Mouse (Mus musculus): Measurements from ENCODE around the gene Ms4a6d.
"Not testable (repeated sequence)": the region's sequence is repeated elsewhere in the genome, so short reads cannot be mapped to it uniquely, and the experiment has no call there.

Gene Ms4a6d

DNA sequence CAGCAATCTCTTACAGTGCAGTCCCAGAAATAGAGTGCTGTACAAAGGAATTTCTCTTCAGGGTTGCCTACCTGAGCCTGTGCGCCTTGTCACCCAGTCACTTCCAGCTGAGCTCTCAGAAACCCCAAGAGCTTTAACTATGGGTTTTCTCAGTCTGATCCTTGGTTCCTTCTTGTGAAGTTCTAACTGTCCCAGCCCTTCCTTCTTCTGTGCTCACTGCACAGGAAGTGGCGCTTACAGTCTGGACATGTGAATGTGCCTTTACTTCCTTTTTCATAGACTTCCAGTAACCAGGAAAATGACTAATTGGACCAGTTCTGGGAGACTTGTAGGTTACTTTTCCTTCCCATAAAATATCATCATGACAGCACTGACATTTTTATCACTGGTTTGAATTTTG, at the start of gene Ms4a6d:
Ms4a6d (minus strand) TSS at position 247 of the 400 bp plus-strand sequence.
- no peak for DNase-seq (ENCODE audit: low spot score in 2 of 2)

DNA sequence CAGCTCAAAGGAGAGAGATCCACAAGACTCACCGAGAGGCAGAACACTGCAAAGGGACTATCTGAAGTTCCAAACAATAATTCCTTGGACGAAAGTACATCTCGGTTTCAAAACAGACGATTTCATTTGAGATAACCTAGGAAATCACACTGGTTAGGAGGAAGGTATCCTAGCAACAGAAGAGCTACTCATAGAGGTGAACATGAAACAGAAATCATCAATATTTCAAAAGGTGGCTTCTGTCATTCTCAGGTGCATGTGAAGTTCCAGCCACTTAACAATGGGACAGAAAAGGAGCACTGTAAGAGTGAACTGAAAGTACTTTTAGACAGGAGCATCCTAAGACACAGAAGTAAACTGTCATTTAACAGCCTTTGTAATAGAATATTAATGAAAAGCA, 44.9 kb upstream of the Ms4a6d start:
- DNase-seq (ENCODE audit: low spot score in 2 of 2), result no peak

DNA sequence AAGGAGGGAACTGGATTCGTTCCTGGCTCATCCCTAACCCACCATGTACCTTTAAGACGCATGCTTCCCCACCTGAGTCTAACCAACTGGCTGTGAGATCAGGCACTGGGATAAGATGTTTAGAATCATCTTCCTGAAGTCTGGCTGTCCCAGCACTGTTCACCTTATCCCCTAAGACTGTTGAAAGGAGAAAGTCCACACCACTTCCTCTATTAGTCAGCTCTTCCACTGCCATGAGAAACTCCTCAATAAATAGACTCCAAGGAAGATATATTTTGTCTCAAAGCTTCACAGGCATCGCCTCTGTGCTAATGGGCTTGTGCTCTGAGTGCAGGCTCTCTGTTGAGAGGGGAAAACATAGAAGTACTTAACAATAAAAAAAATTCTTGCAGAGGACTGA, 41.5 kb upstream of the Ms4a6d start:
- no peak for DNase-seq (ENCODE audit: low spot score in 2 of 2)

DNA sequence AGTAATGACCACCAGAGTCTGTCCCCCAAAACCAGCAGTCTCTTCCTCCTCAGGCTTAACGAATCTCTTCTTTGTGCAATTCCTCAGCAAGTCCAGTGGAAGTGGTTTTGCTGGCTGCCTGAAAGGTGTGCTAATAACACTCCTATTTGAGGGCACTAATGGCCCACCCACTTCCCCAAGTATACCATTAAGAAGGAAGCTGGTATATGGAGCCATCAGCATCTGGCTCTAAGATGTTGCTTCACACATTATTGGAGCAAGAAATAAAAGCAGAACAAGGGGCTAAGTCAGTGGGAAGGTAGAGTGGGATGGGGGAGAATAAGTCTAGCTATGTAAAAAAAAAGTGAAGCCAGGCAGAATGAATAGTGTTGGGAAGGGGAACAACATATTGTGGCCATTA, 36.1 kb upstream of the Ms4a6d start, which contains the start of gene Ms4a3:
Ms4a3 (minus strand) TSS at position 120 of the 400 bp plus-strand sequence.
- no peak for DNase-seq (ENCODE audit: low spot score in 2 of 2)

DNA sequence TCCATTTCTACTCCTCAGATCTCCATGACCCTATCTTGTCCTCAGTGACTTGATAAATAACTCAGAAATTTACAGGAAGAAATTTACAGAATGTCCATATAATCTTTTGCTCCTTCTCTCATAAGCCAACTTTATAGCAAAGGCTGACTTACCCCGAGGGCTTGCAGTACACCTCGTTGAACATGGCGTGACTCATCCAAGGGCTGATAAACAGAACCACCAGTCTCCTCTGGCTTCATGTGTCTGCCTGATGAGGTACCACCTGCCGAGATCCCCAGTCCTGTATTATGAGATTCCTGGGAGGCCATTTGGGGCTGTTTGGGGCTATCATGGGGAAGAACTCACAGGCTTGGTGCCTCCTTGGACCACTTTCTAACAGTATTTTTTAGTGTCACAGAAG, 34.4 kb upstream of the Ms4a6d start:
- DNase-seq (ENCODE audit: low spot score in 2 of 2), result no peak

DNA sequence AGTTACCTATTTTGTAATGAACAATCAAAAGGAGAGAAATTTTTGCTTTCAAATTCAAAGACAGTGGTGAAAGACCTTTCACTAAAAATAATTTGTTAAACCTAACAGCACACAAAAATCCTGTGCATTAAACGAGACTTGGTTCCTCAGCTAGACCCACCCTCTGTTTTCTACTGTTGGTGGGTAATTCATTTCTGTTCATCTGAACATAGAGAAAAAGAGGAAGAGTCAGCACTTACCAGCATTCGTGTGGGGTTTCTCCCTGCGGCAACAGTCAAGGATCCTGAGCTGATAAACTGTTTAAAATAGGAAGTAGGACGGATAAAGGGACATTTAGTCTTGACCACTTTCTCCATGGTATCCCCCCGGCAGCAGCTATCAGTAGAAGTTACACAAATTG, 30.9 kb upstream of the Ms4a6d start:
- DNase-seq (ENCODE audit: low spot score in 2 of 2), result no peak

DNA sequence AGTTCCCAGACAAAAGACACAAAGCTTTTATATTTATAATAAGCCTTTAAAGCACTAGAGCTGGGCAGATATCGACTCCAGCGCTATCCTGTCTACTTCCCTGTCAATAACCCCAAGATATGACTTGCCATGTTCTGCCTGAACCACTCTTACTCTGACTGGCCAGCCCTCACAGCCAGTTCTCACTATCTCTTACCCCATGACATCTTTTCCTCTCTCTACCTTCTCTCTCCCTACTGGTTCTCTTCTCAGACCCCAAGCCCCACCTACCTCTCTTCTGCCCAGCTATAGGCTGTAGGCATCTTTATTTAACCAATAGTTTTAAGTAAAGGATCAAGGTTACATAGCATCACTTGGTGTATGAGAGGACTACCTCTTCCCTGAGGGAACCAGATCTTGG, 29.7 kb upstream of the Ms4a6d start:
- DNase-seq (ENCODE audit: low spot score in 2 of 2), result no peak

DNA sequence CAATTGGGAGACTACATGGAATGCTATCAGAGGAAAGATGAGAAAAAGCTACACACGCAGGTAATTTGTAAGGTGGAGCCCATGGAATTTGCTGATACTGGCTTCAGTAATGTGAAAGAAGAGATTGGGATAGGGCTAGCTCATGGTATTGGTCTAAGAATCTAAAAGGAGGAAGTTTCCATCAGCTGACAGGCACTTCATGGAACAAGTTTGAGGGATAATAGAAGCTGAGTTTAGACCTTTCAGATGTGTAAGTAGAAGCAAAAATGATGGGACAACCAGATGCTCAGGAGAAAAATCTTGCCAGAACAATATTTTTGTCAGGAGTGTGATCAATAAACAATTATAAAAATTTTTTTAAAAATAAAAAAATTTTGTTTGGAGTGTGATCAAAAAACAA, 29.1 kb upstream of the Ms4a6d start:
- DNase-seq (ENCODE audit: low spot score in 2 of 2), result no peak

DNA sequence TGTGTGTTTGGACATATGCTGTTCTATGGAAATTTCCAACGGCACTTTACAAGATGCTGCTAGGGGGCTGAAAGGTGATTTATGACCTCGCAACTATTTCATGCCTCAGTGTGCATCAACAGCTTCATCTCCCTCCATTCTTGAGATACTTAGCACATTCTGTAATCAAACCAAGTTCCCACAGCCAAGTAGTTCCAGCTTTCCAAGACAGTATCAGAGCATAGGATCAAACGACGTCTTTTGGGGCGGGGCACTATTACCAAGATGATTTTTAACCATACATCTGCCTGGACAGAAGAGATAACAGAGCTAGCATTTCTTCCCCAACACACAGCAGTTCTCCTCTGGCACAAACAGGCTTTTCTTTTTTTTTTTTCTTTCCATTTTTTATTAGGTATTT, 20.6 kb upstream of the Ms4a6d start:
- DNase-seq (ENCODE audit: low spot score in 2 of 2), result no peak

DNA sequence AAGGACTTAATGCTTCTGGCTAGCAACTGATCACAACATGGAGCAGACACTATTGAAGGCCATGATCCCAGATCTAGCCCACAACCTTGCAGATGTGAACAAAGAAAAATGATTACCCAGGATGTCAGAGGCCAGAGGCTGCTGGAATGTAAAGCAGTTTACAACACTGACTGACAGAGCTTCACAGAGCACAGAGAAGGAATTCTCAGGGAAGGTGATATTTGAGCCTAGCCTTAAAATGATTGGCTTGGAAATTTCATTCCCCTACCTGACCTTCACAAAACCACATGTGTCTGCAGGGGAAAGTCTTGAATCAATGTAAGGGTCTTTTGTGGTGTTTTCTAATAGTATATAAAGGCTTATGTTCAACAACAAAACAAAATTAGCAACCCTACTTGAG, 20.2 kb upstream of the Ms4a6d start:
- DNase-seq (ENCODE audit: low spot score in 2 of 2), result no peak

DNA sequence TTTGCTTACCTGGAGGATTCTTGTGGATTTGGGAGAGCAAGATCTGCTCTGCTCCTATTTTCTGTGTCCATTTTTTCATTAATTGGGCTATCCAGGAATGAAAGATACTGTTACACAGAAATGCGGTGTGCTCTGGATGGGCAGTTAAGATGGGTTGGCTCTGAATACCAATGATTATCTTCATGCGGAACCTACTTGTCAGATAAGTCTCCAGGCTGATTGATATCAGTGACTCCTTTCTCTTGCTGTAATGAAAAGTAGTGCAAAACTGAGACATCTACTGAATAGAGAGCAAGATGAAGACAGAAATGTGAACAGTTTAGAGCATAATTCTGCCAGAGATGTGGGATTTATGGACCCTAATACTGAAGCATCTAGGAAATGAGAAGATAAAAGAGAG, 18.9 kb upstream of the Ms4a6d start, which contains the start of gene Ms4a2:
Ms4a2 (minus strand) TSS at position 169 of the 400 bp plus-strand sequence.
- DNase-seq (ENCODE audit: low spot score in 2 of 2), result no peak

DNA sequence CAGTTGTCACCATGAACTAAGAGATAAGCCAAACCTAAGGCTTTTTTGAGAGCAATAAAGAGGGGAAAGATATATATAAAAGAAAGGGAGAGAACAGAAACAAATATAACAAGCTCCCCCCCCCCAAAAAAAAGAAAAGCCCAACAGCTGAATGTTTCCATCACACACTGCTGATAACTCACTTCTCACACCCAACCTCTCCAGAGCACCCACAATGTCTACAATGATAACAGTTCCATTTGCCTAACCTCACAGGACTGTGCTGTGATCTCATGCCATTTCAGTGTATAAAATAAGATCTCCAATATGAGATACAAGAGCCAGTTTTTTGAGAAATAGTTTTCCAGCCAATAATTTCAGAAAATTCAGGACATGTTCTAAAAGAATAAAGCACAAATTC, 13.3 kb upstream of the Ms4a6d start:
- no peak for DNase-seq (ENCODE audit: low spot score in 2 of 2)

DNA sequence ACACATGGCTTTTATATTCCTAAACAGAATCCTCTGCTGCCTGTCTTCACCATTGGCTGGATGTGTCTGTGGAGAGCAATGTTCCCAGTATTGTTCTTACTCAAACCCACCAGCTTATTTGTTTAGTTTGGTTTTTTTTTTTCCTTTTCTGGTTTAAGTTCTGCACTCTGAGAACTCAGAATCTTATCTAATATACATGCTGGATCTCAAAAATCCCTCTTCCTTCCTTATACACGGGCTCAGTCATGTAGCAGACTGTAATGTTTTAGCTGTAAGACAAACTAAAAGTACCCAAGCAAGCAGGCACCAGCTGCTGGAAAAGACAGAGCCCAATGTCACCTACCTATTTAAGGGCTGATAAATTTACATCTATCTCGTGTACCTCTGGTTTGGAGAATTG, 10.2 kb upstream of the Ms4a6d start:
- no peak for DNase-seq (ENCODE audit: low spot score in 2 of 2)

DNA sequence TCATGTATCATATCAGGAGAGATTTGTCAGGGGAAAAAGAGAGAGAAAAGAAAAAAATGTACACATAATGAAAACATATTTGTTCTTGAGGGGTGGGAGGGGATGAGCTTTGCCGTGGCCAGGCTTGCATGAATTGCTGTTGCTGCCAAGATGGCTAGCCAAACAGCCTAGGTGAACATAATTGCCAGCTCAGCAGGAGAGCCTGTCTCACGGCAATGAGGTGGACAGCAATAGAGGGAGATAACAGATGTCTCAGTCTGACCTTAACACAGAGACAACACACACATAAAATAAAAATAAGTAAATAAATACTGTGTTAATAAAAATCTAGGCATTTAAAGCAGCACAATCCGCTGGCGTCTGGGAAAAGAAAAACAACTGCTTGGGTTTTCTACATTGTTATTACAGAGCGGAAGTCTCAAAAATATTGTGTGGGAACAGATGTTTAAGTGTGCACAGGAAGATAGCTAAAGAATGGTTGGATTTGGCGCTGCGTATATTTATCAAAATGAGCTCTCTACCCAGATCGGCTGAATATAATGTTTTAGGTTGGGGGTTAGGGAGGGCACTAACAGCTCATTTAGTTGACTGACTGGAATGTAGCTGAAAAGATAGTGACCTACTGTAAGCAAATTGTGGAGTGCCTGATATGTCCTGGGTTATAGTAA, 9.3 kb upstream of the Ms4a6d start:
- no peak for DNase-seq (ENCODE audit: low spot score in 2 of 2)

DNA sequence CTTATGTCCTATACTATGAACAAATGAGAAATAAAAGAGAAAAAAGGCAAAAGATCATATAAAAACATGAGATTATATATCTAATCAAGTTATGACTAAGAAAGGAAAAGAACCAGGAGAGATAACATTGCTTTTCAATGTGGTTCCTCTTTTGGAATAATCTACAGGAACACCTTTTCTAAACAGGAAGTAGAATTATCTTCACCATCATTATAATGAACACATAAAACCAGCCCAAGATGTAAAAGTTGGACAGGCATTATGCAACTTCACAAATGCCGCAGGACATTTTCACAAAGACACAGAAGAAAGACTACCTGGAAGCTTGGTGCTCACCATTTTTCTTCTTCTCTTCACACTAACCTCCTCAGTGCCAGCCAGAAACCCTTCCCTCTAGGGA, 8.4 kb upstream of the Ms4a6d start:
- DNase-seq (ENCODE audit: low spot score in 2 of 2), result no peak

DNA sequence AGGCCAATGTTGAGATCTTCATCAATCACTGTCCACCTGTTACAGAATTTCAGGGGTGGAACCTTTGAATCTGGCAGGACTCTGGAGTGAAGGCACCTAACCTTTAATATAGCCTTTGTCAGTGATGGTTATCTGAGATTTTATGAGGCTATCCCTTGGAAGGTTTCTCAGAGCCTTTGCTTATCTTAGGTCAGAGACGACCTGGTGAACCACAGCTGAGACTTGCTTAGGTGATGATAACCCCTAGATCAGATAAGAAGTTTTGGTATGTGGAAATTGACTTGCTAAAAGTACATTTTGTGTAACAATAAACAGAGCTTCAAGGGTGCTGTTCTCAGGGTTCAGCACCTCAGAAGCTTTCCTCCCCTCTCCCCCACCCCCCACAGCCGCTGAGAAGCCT, 7.6 kb upstream of the Ms4a6d start:
- DNase-seq (ENCODE audit: low spot score in 2 of 2), result no peak

DNA sequence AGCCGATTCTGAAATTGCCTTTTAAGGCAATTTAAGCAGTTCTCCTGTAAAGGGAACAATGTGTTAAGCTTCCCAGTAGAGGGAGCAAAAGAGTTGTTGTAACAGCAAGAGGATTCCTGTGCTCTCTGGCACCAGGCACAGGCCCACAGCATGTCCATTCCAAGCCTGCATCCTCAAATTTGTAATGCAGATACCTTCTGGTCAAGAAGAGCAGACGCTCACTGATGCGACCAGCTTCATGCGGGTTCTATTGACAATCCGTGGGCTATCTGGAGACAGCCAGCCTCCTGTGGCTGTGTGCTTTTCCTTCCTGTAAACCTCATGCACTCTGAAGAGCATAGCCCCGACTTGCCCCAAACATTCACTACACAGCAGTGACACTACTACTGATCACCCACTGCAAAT, 6.9 kb upstream of the Ms4a6d start:
- DNase-seq (ENCODE audit: low spot score in 2 of 2), result peak in 1 of 2 experiments; percentile 9

DNA sequence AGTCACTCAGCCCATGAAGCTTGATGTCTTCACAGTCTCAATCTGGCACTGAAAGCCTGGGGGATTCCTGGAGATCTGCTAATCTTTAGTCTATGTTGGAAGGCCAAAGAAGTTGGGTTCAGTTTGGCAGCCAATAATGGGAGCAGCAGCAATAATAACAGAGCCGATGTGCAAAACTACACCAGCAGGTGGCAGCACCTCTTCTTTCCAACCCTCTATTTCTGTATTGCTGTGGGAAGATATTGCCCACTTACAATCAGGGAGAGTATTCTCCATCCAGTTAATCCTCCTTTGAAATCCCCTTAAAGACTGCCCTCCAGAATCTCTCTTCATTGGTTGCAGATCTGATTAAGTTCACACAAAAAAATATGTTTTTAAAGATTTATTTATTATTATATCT, 3.5 kb upstream of the Ms4a6d start:
- peak; percentile 34 to 39 for DNase-seq (ENCODE audit: low spot score in 2 of 2)

DNA sequence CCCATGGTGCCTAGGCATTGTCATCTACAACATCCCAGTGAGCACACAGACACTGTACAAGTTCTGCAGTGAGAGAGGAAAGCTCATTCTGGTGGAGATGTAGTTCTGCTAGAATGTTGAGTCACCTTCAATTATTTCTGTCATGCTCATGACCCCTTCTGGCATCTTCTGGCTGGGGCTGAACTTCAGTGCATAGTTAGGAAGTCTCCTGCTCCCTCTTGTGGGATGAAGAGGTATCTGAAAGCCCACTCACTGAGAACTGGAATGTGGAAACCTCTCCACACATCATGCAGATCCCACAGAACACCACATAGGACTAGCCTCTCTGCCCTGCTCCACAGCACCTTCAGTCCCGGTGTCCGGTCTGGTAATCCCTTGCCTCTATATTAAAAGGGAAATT, 2.6 kb downstream of the Ms4a6d start:
- no peak for DNase-seq (ENCODE audit: low spot score in 2 of 2)

DNA sequence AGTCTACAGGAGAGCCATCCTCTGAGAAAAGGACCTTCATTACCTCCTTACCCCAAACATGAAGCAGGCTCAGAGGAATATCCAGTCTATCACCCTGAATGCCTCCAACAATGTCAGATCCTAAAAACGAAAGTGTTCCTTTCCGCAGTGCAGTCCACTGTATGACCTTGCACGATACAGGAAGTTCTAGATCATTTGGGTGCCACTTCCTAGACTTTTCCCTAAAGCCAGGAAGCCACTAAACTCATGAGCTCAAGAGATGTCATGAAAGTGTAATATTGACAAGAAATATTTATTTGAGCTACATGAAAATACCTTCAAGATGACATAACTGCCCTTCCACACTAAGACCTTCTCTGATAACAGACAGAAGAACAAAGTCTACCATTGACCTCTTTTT, 3.3 kb downstream of the Ms4a6d start:
- no peak for DNase-seq (ENCODE audit: low spot score in 2 of 2)

DNA sequence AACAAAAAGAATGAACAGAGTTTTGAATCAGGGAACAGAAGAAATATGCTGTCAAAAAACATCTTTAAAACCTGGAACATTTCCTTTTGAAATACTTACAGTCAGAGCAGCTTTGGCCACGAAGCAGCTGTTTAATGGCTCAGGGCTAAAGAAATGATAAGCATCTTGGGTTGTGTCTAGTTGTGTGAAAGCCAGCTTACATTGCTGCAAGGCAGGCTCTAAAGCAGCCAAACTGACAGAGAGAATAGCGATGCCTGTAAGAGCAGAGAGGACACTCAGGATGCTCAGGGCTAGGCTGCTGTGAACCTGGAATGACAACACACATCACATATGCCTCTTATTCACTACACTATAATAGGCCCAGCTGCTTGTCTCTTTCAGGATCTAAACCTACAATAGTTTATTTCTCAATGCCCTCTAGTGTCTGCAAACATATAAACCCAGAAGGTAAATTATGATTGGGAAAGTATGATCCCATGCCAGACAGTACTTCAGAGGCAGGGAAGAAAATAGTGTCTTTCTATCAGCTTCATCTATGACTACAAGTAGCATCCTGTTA, 14.7 kb downstream of the Ms4a6d start:
- no peak for DNase-seq (ENCODE audit: low spot score in 2 of 2)

DNA sequence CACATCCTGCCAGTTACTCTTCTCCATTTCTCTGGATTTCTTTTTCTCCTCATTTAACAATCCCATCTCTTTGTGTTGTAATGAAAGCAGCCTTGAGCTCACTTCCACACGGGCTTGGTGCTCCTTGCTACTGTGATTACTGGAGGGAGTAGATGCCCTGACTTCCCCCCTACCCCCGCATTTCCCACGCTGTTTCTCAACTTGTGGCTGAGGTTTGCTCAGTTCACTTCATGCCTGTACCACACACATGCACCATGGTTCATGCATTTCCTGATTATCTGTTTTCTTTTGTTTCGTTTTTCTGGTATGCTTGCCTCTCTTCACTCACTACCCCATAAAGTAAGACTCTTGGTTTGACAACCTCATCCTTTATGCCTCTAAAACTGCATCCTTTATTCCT, 15.4 kb downstream of the Ms4a6d start:
- no peak for DNase-seq (ENCODE audit: low spot score in 2 of 2)

DNA sequence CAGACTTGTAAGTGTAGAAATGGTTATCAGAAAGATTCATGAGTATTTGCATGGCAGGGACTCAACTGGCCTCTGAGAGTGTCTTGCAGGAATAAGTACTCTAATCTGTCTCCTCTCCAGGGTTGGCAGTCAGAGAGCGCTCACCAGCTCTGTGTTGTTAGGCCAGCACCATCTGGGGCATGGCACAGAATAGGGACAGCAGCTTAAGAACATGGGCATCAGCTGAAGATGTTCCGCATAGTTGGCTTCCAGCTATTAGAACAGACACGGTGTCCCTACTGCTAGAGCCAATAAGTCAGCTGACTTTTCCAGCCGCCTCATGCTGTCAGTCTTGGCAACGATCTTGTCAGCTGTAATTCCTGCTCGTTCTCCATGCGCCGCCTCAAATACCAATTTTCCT, 29.7 kb downstream of the Ms4a6d start:
- no peak for DNase-seq (ENCODE audit: low spot score in 2 of 2)

DNA sequence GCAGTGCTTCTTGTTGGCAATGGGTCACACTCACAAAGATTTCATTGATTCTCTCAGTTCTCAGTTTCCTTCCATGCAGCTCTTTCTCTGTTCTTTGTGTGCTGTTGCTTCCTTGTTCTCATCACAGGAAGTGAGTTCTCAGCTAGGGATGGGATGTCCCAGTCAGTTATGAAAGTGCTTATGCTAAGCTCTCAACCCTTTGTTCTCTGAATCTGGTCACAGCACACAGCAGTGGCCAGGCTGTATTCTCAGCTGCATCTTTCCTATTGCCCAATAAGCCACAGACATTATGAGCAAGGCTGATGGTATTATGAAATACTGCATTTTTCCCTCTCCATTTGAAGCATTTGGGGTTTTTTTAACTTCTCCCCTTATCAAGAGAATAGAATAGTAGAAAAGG, 45.1 kb downstream of the Ms4a6d start:
- not testable (repeated sequence) for DNase-seq (ENCODE audit: low spot score in 2 of 2)

Data from frontal cortex, postnatal 25 days (tissue).